Mouse (Mus musculus) spleen, adult 2 months (tissue): ENCODE results near the gene Klhl36. TPM values are rescaled to one million over a fixed set of nuclear protein-coding genes. Genes with fewer than 3 reads are reported as not detected.
A peak's percentile ranks its signal among the peaks of the same experiment; 100 is the strongest.

Source experiments
- DNase-seq, 2 experiments: peaks; one replicate each; pipeline versions ENCODE4 v3.0.0 to v3.0.0-alpha.2; 2012 to 2021; ENCODE audit warnings: low spot score in 2 of 2, low read depth in 1 of 2
- H3K27ac ChIP-seq: fragments of 200-500 bp; 2 replicates; pipeline ENCODE4 v1.5.1; 2012; ENCODE audit warnings: low read length, inconsistent platforms; ENCODE audit not compliant: insufficient read depth
- H3K27me3 ChIP-seq: fragments of 200-500 bp; 2 replicates; pipeline ENCODE4 v1.6.1; 2012; ENCODE audit warnings: mild to moderate bottlenecking, moderate library complexity, low read length, inconsistent platforms; ENCODE audit not compliant: control insufficient read depth, insufficient read depth
- H3K36me3 ChIP-seq: fragments of 200-500 bp; 2 replicates; pipeline ENCODE4 v1.6.1; 2012; ENCODE audit warnings: mild to moderate bottlenecking, low read length, inconsistent platforms; ENCODE audit not compliant: control insufficient read depth, insufficient read depth
- H3K4me1 ChIP-seq: fragments of 200-500 bp; 2 replicates; pipeline ENCODE4 v1.6.1; 2011; ENCODE audit warnings: inconsistent platforms; ENCODE audit not compliant: control insufficient read depth, insufficient read depth, insufficient read length
- H3K4me3 ChIP-seq: fragments of 200-500 bp; 2 replicates; pipeline ENCODE4 v1.5.1; 2011; ENCODE audit warnings: mild to moderate bottlenecking, inconsistent platforms; ENCODE audit not compliant: insufficient read depth, insufficient read length; ENCODE audit errors: extremely low read depth
- CTCF ChIP-seq: fragments of 200-500 bp; IDR thresholded peaks from 2 replicates; pipeline ENCODE4 v1.5.1; 2011; ENCODE audit warnings: mild to moderate bottlenecking, inconsistent platforms; ENCODE audit not compliant: insufficient read depth, insufficient read length, insufficient replicate concordance; ENCODE audit errors: extremely low read depth
- POLR2A ChIP-seq: fragments of 200-500 bp; IDR thresholded peaks from 2 replicates; pipeline ENCODE4 v1.6.1; 2011; ENCODE audit warnings: low read depth, low read length, inconsistent platforms
- WGBS: fragments of 180-500 bp; shearing (Covaris S2); methylation state at CpG from one replicate; pipeline ENCODE4 v1.1.7; 2018; 5-methylcytosine and 5-hydroxymethylcytosine counted together
- polyA plus RNA-seq: library from polyadenylated mRNA; depleted of rRNA; stranded (reverse); fragments of >200 nt; gene quantifications from 2 replicates; pipeline ENCODE4 v1.2.3, GENCODE M21; 2012

The Klhl36 gene
- polyA plus RNA-seq, 1 experiment = 27.2 TPM

DNA sequence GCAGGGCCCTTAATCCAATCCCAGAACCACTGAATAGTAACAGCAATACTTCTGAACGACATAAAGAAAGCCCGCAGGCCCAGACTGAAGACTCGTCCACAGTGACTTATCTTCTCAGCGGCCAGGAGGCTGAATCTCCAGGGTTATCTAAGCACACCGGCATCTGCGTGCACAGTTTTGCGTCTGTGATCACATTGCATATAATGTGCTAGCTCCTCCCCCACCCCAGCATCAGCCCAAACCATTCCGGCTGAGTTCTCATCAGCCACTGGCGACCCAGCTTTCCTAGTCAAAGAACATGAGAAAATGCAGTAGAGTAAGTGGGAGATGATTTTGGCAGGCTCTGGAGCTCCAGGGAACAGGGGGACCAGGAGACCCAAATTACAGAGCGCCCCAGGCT, 33.1 kb upstream of the Klhl36 start:
- H3K27ac ChIP-seq = no peak overlapping the region
- 81% methylated on average over 10 of the region's 10 CpGs for WGBS
- TF ChIP-seq POLR2A (no peak), CTCF (no peak)

DNA sequence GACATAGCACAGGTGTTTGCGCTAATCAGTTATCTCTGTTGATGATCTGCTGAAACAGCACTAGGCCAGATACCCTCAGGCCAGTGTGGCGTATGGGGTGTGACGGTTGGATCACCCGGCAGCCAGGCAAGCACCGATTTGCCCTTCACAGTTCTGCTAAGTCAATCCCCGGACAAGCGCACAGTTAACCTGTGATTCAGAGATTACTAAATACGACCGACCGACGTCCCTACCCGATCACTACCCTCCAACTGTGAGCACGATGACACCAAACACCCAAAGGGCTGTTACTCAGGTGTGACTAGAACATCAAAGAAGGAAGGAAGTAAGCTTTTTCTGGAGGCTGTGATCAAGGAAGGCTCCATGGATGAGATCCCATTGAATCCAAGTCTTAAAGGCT, 32.6 kb upstream of the Klhl36 start:
- DNase-seq = no peak
- TF ChIP-seq CTCF (no peak), POLR2A (no peak)
- Histone ChIP-seq H3K36me3 (peaks cover 6% of the 10 kb centered on the region; the same call in 1 of the 2 replicates), H3K27ac (no peak overlapping the region), H3K4me1 (peaks cover 88% of the 10 kb centered on the region), H3K4me3 (no peak overlapping the region), H3K27me3 (no peaks in the 10 kb centered on the region)
- 72% methylated on average over 13 of the region's 13 CpGs for WGBS

More for the DNA sequence above, 33.1 kb upstream of the Klhl36 start:
- Histone ChIP-seq H3K4me1 (peaks cover 87% of the 10 kb centered on the region), H3K27me3 (no peaks in the 10 kb centered on the region), H3K36me3 (peaks cover 7% of the 10 kb centered on the region; the same call in 1 of the 2 replicates), H3K4me3 (no peak overlapping the region)
- DNase-seq = no peak

DNA sequence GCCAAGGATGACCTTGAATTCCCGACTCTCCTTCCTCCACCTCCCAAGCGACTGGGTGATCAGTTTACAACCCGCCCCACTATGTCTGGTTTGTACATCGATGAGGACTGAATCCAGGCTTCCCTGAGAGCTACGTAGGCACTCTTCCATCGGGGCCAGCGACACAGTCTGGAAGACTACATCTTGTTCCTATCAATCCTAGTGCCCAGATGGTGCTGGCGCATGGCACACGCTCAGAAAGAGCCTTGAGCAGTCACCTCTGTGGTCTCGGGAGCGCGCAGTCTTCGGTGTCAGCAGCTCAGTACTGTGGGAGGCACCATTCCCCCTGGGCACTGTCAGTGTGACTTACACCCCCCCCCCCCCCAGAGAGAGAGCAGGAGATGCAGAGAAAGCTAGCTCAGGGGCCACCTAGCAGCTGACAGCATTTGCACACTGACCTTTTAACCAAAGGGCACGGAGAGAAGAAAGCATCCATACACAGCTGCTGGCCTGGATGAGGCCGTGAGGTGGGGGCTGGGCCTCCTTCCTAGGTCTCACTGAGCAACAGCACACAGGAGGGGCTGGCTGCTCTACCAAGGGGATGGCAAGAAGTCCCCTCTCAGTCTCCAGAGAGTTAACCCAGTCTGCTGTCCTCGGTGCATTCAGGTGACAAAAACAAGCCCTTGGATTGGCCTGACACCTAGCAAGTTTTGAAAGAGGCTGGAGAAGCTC, 32.0 kb upstream of the Klhl36 start:
- peaks cover 87% of the 10 kb centered on the region for H3K4me1 ChIP-seq
- H3K36me3 ChIP-seq = peaks cover 6% of the 10 kb centered on the region; the same call in 1 of the 2 replicates
- WGBS = 82% methylated on average over 16 of the region's 16 CpGs

DNA sequence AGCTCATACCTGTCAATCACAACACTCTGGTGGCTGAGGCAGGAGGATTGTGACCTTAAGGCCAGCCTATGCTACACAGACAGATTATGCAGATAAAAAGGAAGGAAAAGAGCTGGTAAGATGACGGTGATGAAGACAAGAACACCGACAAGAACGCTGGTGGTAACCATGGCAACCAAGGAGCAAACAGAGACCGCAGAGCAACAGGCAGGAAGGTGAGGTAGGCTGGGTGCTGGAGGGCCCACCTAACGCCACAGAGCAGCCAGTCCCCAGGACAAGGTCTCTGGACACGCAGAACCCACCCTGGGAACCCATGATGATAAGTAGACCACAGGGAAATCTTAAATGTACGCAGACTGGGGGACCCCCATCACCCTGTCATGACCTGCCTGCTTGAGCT, 31.5 kb upstream of the Klhl36 start:
- H3K27me3 ChIP-seq = no peaks in the 10 kb centered on the region
- TF ChIP-seq POLR2A (no peak), CTCF (no peak)
- H3K4me3 ChIP-seq = no peak overlapping the region
- DNase-seq = peak; percentile 62 to 87
- peaks cover 6% of the 10 kb centered on the region; the same call in 1 of the 2 replicates for H3K36me3 ChIP-seq
- 20% methylated on average over 7 of the region's 7 CpGs for WGBS
- H3K4me1 ChIP-seq = peaks cover 84% of the 10 kb centered on the region
- peak overlapping the region; percentile 76 for H3K27ac ChIP-seq

More for the DNA sequence above, 32.0 kb upstream of the Klhl36 start:
- Histone ChIP-seq H3K27me3 (no peaks in the 10 kb centered on the region), H3K4me3 (no peak overlapping the region), H3K27ac (peak overlapping the region; percentile 54)
- TF ChIP-seq CTCF (no peak), POLR2A (no peak)
- DNase-seq = no peak

DNA sequence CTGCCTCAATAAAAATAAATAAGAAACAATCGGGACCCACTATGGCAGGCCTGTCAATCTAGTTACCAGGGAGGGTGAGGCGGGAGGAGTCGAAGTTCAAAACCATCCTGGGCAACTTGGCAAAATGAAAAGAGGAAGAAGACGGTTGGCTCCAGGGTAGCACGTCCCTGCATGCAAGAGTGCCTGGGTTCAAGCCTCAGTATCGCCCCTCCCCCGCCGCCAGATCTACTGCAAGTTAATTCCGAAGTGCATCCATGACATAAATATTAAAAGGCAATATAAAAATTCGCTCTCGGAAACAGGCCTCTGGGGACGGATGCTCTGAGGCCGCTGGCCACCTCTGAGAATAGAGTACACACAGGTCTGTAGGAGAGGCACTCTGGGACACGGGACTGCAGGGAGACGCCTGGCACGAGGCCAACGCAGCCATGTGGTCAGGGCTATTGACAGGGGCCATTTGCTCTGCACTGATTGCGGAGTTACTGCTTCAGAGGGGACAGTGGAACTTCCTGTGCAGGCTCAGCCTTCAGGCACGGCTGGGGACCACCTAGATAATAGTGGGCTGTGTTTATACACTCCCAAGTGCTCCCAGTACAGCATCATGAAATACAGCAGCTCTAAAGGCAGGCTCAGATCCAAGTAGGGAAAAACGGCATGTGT, 30.6 kb upstream of the Klhl36 start:
- 36% methylated on average over 20 of the region's 20 CpGs for WGBS

DNA sequence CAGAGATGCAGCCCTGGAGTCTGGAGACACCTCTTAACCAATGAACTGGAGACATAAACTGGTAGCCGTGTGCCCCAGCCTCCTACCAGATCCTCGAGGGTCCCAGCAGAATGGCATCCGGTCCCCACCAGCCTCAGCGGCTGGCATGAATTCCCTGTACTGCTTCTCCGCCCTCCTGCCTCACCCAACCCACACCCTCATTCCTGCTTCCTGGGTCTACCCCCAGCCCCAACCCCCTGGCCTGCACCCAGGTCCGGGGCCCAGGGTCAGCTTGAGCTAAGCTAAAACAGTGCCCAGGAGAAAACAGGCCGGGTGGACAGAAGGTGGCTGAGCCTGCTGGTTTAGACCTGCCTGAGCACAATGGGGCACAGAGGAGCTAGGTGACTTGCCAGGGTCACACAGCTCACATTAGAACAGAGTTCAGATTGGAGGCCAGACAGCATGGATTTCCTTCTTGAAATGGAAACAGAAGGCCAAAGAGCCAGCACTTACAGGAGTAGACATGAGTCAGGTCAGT, 29.9 kb upstream of the Klhl36 start:
- peaks cover 6% of the 10 kb centered on the region; the same call in 1 of the 2 replicates for H3K36me3 ChIP-seq
- peak overlapping the region; percentile 76 for H3K27ac ChIP-seq
- no peaks in the 10 kb centered on the region for H3K27me3 ChIP-seq
- H3K4me3 ChIP-seq = no peak overlapping the region
- H3K4me1 ChIP-seq = peaks cover 78% of the 10 kb centered on the region
- no peak for DNase-seq
- 78% methylated on average over 7 of the region's 7 CpGs for WGBS
- TF ChIP-seq CTCF (no peak), POLR2A (no peak)

More for the DNA sequence above, 30.6 kb upstream of the Klhl36 start:
- TF ChIP-seq POLR2A (no peak), CTCF (no peak)
- no peak for DNase-seq
- Histone ChIP-seq H3K36me3 (peaks cover 6% of the 10 kb centered on the region; the same call in 1 of the 2 replicates), H3K4me1 (peaks cover 78% of the 10 kb centered on the region), H3K4me3 (no peak overlapping the region), H3K27ac (peak overlapping the region; percentile 76), H3K27me3 (no peaks in the 10 kb centered on the region)
